Mouse (Mus musculus) left cerebral cortex, adult 8-10 months (tissue): ENCODE data around the gene Ppp1r36. TPM values are rescaled to one million over a fixed set of nuclear protein-coding genes. Genes with fewer than 3 reads are reported as not detected.

ENCODE experiments used
- total RNA-seq, 4 experiments: library from RNA; stranded (reverse); gene quantifications; 2 replicates each; pipeline ENCODE4 v1.2.4; 2022

Ppp1r36 gene
- total RNA-seq, 4 experiments from 2014 or later, result 0.74 to 2.7 (median 1.8) TPM

Other genes starting within 250 kb of the Ppp1r36 start
- gene Esr2, start 240.3 kb upstream of the Ppp1r36 start, total RNA-seq, result under 1 TPM; 0.33 to 0.63 (median 0.59) TPM
- not detected for gene Tex21, start 170.8 kb upstream of the Ppp1r36 start, total RNA-seq
- gene Mthfd1, start 162.2 kb upstream of the Ppp1r36 start, total RNA-seq, result 10 to 100 TPM; 42.5 to 45.2 (median 42.9) TPM
- 10 to 100 TPM; 87.0 to 91.3 (median 88.8) TPM for gene Akap5, start 92.6 kb upstream of the Ppp1r36 start, total RNA-seq
- 10 to 100 TPM; 19.0 to 22.6 (median 20.8) TPM for gene Zbtb25, start 47.9 kb upstream of the Ppp1r36 start, total RNA-seq
- 1 to 10 TPM; 5.4 to 6.0 (median 5.6) TPM for gene Zbtb1, start 47.3 kb upstream of the Ppp1r36 start, total RNA-seq
- 10 to 100 TPM; 52.3 to 62.4 (median 61.0) TPM for gene Hspa2, start 13.4 kb upstream of the Ppp1r36 start, total RNA-seq
- 10 to 100 TPM; 16.2 to 20.2 (median 19.1) TPM for gene Plekhg3, start 113.4 kb downstream of the Ppp1r36 start, total RNA-seq